Mouse (Mus musculus): ENCODE measurements around the gene Wscd1. TPM values are rescaled to one million over a fixed set of nuclear protein-coding genes. Genes with fewer than 3 reads are reported as not detected.

Gene Wscd1
- polyA plus RNA-seq, 1 experiment from 2014 or later, result 8.1 TPM

GRCm38 (mm10) chr11:71822031-71822430 lies 72.3 kb downstream of the Wscd1 start:
- no peaks in the 10 kb centered on the region for H3K27me3 ChIP-seq (ENCODE audit: control insufficient read depth, insufficient read depth, low read length)
- 83% methylated on average over 5 of the region's 5 CpGs for WGBS
- H3K4me1 ChIP-seq (ENCODE audit: control insufficient read depth, insufficient read depth, low read length), result no peaks in the 10 kb centered on the region
- H3K9ac ChIP-seq (ENCODE audit: low read length), result no peak overlapping the region
- no peak overlapping the region for H3K4me2 ChIP-seq (ENCODE audit: low read depth, low read length)
- no peaks in the 10 kb centered on the region for H3K36me3 ChIP-seq (ENCODE audit: control insufficient read depth, insufficient read depth)
- H3K4me3 ChIP-seq (ENCODE audit: low read length), result no peak overlapping the region
- ATAC-seq (replicated peaks; ENCODE audit: extremely low read depth, insufficient read depth, low FRiP score), result no peak
- H3K9me3 ChIP-seq (replicated peaks; ENCODE audit: control insufficient read depth, low read length), result no peaks in the 10 kb centered on the region
- H3K27ac ChIP-seq (ENCODE audit: low read length), result no peak overlapping the region

GRCm38 (mm10) chr11:71824971-71825370 lies 75.3 kb downstream of the Wscd1 start:
- Histone ChIP-seq H3K4me3 (ENCODE audit: low read length) (no peak overlapping the region), H3K36me3 (ENCODE audit: control insufficient read depth, insufficient read depth) (no peaks in the 10 kb centered on the region)
- WGBS, result 59% methylated on average over 4 of the region's 4 CpGs

More at GRCm38 (mm10) chr11:71824971-71825370, 75.3 kb downstream of the Wscd1 start:
- no peaks in the 10 kb centered on the region for H3K4me1 ChIP-seq (ENCODE audit: control insufficient read depth, insufficient read depth, low read length)
- no peaks in the 10 kb centered on the region for H3K27me3 ChIP-seq (ENCODE audit: control insufficient read depth, insufficient read depth, low read length)
- no peak for ATAC-seq (replicated peaks; ENCODE audit: extremely low read depth, insufficient read depth, low FRiP score)
- H3K27ac ChIP-seq (ENCODE audit: low read length), result no peak overlapping the region
- H3K4me2 ChIP-seq (ENCODE audit: low read depth, low read length), result no peak overlapping the region
- no peak overlapping the region for H3K9ac ChIP-seq (ENCODE audit: low read length)
- H3K9me3 ChIP-seq (replicated peaks; ENCODE audit: control insufficient read depth, low read length), result no peaks in the 10 kb centered on the region
